Mouse (Mus musculus) C2C12 (cell line): Measurements from ENCODE around the gene Mpst.

Experiments used
- CEBPB ChIP-seq: IDR thresholded peaks from one replicate; pipeline ENCODE4 v1.6.1; 2011; ENCODE audit warnings: low read depth, mild to moderate bottlenecking, control low read depth, moderate library complexity
- CTCF ChIP-seq: IDR thresholded peaks from one replicate; pipeline ENCODE4 v1.5.1; 2011; ENCODE audit not compliant: control insufficient read depth, insufficient read depth, insufficient read length
- FOSL1 ChIP-seq: IDR thresholded peaks from one replicate; pipeline ENCODE4 v1.8.0; 2011; ENCODE audit warnings: mild to moderate bottlenecking, low read length; ENCODE audit not compliant: poor library complexity, insufficient read depth, severe bottlenecking
- MAX ChIP-seq: IDR thresholded peaks from one replicate; pipeline ENCODE4 v1.6.1; 2011; ENCODE audit warnings: mild to moderate bottlenecking, control low read depth
- MYOD1 ChIP-seq: IDR thresholded peaks from one replicate; pipeline ENCODE4 v1.6.1; 2011; ENCODE audit warnings: low read depth; ENCODE audit not compliant: control insufficient read depth, insufficient read length
- MYOG ChIP-seq: IDR thresholded peaks from one replicate; pipeline ENCODE4 v1.6.1; 2011; ENCODE audit not compliant: control insufficient read depth, insufficient read length; ENCODE audit errors: extremely low read depth
- USF1 ChIP-seq: IDR thresholded peaks from one replicate; pipeline ENCODE4 v1.6.1; 2011; ENCODE audit warnings: low read depth, mild to moderate bottlenecking, control low read depth, moderate library complexity

- no peak for TF ChIP-seq CTCF
- no peak for TF ChIP-seq USF1
- no peak for TF ChIP-seq CEBPB
- no peak for TF ChIP-seq MAX
- TF ChIP-seq MYOG = no peak
- TF ChIP-seq FOSL1 = no peak
- TF ChIP-seq MYOD1 = no peak
Measured at GRCm38 (mm10) chr15:78403301-78403741, 2.9 kb upstream of the Mpst start.
